9 mouse cellular contexts compared by ENCODE assay signal in the genomic region with DNA sequence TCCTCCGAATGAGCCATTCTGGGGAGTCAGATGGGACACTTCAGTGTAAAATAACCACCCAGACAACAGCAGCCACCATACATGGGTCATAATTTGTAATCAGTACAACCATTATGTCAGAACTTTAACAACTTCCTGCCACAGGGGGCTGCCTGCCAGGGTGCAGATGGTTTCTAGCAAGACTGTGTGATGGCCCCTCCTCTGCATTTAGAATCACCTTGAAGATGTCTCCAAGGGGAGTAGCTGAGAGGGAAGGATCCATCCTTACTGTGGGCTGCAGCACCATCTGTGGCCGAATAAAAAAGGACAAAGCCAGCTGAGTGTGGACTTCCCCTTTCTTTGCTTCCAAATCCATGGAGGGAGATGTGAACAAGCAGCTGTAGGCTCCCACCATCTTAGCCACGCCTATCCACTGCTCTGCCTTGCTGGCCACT. TPM values are rescaled to one million over a fixed set of nuclear protein-coding genes. Genes with fewer than 3 reads are reported as not detected.
A peak's percentile ranks its signal among the peaks of the same experiment; 100 is the strongest.
DNase-seq lines count a peak whose midpoint lies in the region; ATAC-seq and TF ChIP-seq lines count a peak whose summit lies in the region.
"Had no signal": no experiment of that assay in that cellular context is flagged by ENCODE, and none has a peak within 500 bp of the region (broad histone marks: within the 10 kb centered on the region; RNA-seq: fewer than 3 reads in every experiment).

No protein-coding gene starts in this region.

- no peak overlapping the region for H3K27ac ChIP-seq in midbrain, postnatal 0 days (ENCODE audit: low read depth, low read length)
- no peak overlapping the region for H3K27ac ChIP-seq in midbrain, embryonic 10.5 days (replicated peaks)
- peak overlapping the region; percentile 52; the same call in 1 of the 2 replicates for H3K27ac ChIP-seq in stomach, embryonic 14.5 days (ENCODE audit: low read length)
- H3K27ac ChIP-seq: midbrain, embryonic 12.5 days had no signal

- peak; percentile 37 for DNase-seq in gastrocnemius, postnatal 14 days
- no peak for DNase-seq in gastrocnemius, adult 8-10 months (ENCODE audit: low spot score in 2 of 2)
- peak; percentile 63 for DNase-seq in midbrain, postnatal 0 days (ENCODE audit: low spot score)
- DNase-seq in midbrain, embryonic 10.5 days (ENCODE audit: low spot score), result no peak
- peak; percentile 67 to 70 for DNase-seq in heart, postnatal 10 days
- DNase-seq in embryo, embryonic 11 days, result no peak
- no peak for DNase-seq in cerebellum, adult 9-11 months

- H3K9ac ChIP-seq in midbrain, postnatal 0 days (replicated peaks; ENCODE audit: low read length, poor library complexity, severe bottlenecking), result no peak overlapping the region
- H3K9ac ChIP-seq in stomach, embryonic 14.5 days (replicated peaks; ENCODE audit: low read depth, low read length), result no peak overlapping the region
- H3K9ac ChIP-seq: midbrain, embryonic 12.5 days had no signal

- H3K36me3 ChIP-seq in midbrain, postnatal 0 days (ENCODE audit: insufficient read depth, low read length), result no peaks in the 10 kb centered on the region
- no peaks in the 10 kb centered on the region for H3K36me3 ChIP-seq in midbrain, embryonic 10.5 days
- H3K36me3 ChIP-seq in stomach, embryonic 14.5 days (ENCODE audit: control insufficient read depth, insufficient read depth, low read length), result peaks cover 7% of the 10 kb centered on the region
- H3K36me3 ChIP-seq: midbrain, embryonic 12.5 days had no signal

- WGBS in midbrain, postnatal 0 days, result 60% methylated on average over 3 of the region's 3 CpGs
- 73% methylated on average over 3 of the region's 3 CpGs for WGBS in midbrain, embryonic 10.5 days
- WGBS in stomach, embryonic 14.5 days, result 42% methylated on average over 3 of the region's 3 CpGs

- no peak overlapping the region for H3K4me2 ChIP-seq in midbrain, postnatal 0 days (ENCODE audit: low read depth, low read length, poor library complexity, severe bottlenecking)
- peak overlapping the region; percentile 26; the same call in 1 of the 2 replicates for H3K4me2 ChIP-seq in stomach, embryonic 14.5 days (replicated peaks; ENCODE audit: low read depth, low read length)
- H3K4me2 ChIP-seq: midbrain, embryonic 12.5 days had no signal

- 0 out of 2 replicates have a peak, but pooled peaks cover 2% of the 10 kb centered on the region for H3K4me1 ChIP-seq in midbrain, postnatal 0 days (ENCODE audit: insufficient read depth, low read length)
- H3K4me1 ChIP-seq in midbrain, embryonic 10.5 days, result peaks cover 15% of the 10 kb centered on the region
- peaks cover 15% of the 10 kb centered on the region for H3K4me1 ChIP-seq in stomach, embryonic 14.5 days (ENCODE audit: control insufficient read depth, insufficient read depth, low read length)

- TF ChIP-seq CTCF in midbrain, postnatal 0 days (IDR thresholded peaks at IDR 0.05), result peak; percentile 47

- no peak for ATAC-seq in midbrain, postnatal 0 days (ENCODE audit: low FRiP score)
- ATAC-seq in stomach, embryonic 14.5 days (ENCODE audit: insufficient number of reproducible peaks, insufficient read depth, low FRiP score, low read depth), result peak; percentile 11; the same call in 1 of the 2 replicates

- no peak overlapping the region for H3K4me3 ChIP-seq in midbrain, postnatal 0 days (ENCODE audit: low read depth, low read length)
- no peak overlapping the region for H3K4me3 ChIP-seq in midbrain, embryonic 10.5 days
- no peak overlapping the region for H3K4me3 ChIP-seq in stomach, embryonic 14.5 days (ENCODE audit: low read depth, low read length)
- H3K4me3 ChIP-seq: midbrain, embryonic 12.5 days had no signal

- H3K9me3 ChIP-seq in midbrain, postnatal 0 days (ENCODE audit: low read length), result no peaks in the 10 kb centered on the region
- H3K9me3 ChIP-seq in midbrain, embryonic 10.5 days (replicated peaks), result no peaks in the 10 kb centered on the region
- no peaks in the 10 kb centered on the region for H3K9me3 ChIP-seq in stomach, embryonic 14.5 days (ENCODE audit: control insufficient read depth, low read depth, low read length)
- H3K9me3 ChIP-seq: midbrain, embryonic 12.5 days had no signal

- intact Hi-C loops in gastrocnemius, postnatal 14 days (cut with DNase I; ENCODE audit: low total_unique reads), result no loop called here
- intact Hi-C loops in heart, postnatal 10 days (cut with DNase I), result no loop called here

- H3K27me3 ChIP-seq in midbrain, postnatal 0 days (ENCODE audit: insufficient read depth, low read length), result no peaks in the 10 kb centered on the region
- H3K27me3 ChIP-seq in midbrain, embryonic 10.5 days (ENCODE audit: low read depth, poor library complexity, severe bottlenecking), result no peaks in the 10 kb centered on the region
- no peaks in the 10 kb centered on the region for H3K27me3 ChIP-seq in stomach, embryonic 14.5 days (ENCODE audit: control insufficient read depth, insufficient read depth, low read length)
- H3K27me3 ChIP-seq: midbrain, embryonic 12.5 days had no signal

RNA-seq across cellular contexts. Expression of a gene that starts 21.7 kb away (rescaled TPM):
- total RNA-seq in gastrocnemius, postnatal 14 days (2021), result 1 to 10 TPM; 3.6 to 5.6 TPM
- total RNA-seq in gastrocnemius, adult 8-10 months (2022), result 1 to 10 TPM; 1.5 to 3.7 (median 2.6) TPM
- 0.94 and 2.0 TPM in 2 replicates for total RNA-seq in midbrain, postnatal 0 days (2014; rRNA removed)
- 1.6 and 2.1 TPM in 2 replicates for polyA plus RNA-seq in midbrain, postnatal 0 days (2015; fragmentation: Nextera tagmentation; extraction: Ambion mirVana)
- 3.3 and 3.6 TPM in 2 replicates for polyA plus RNA-seq in midbrain, embryonic 10.5 days (2016; fragmentation: Nextera tagmentation; extraction: Ambion mirVana)
- 10 to 100 TPM in 1 of 2 experiments, 1 to 10 TPM in 1; 8.6 to 11.7 TPM for total RNA-seq in heart, postnatal 10 days (2021)
- polyA plus RNA-seq in stomach, embryonic 14.5 days (2014; fragmentation: Nextera tagmentation; extraction: Ambion mirVana), result 28.8 and 30.4 TPM in 2 replicates

Comparison
In these comparisons a context has a peak if more than half of its experiments do, and no peak if none do; other contexts are left out.
1. DNase-seq: peak in gastrocnemius, postnatal 14 days (single experiment), midbrain, postnatal 0 days (single experiment) and heart, postnatal 10 days (2 of 2); none in gastrocnemius, adult 8-10 months (0 of 2), midbrain, embryonic 10.5 days (single experiment), embryo, embryonic 11 days (single experiment) and cerebellum, adult 9-11 months (single experiment).